Comparison of ENCODE assay signal across 22 mouse cellular contexts in genomic region chr4:134990651-134991050, GRCm38 (mm10). TPM values are rescaled to one million over a fixed set of nuclear protein-coding genes. Genes with fewer than 3 reads are reported as not detected.
A peak's percentile ranks its signal among the peaks of the same experiment; 100 is the strongest.
DNase-seq lines count a peak whose midpoint lies in the region; ATAC-seq and TF ChIP-seq lines count a peak whose summit lies in the region.
"Had no signal": no experiment of that assay in that cellular context is flagged by ENCODE, and none has a peak within 500 bp of the region (broad histone marks: within the 10 kb centered on the region; RNA-seq: fewer than 3 reads in every experiment).

No protein-coding gene starts in this region.

- H3K36me3 ChIP-seq in midbrain, embryonic 11.5 days (ENCODE audit: control insufficient read depth, insufficient read depth, low read length): no peaks in the 10 kb centered on the region
- no peaks in the 10 kb centered on the region for H3K36me3 ChIP-seq in midbrain, embryonic 14.5 days (ENCODE audit: control insufficient read depth, insufficient read depth, low read length)
- no peaks in the 10 kb centered on the region for H3K36me3 ChIP-seq in testis, adult 2 months (ENCODE audit: control insufficient read depth, insufficient read depth, low read length)
- H3K36me3 ChIP-seq: G1E had no signal

- no peak for TF ChIP-seq CTCF in testis, adult 2 months (IDR thresholded peaks at IDR 0.05; ENCODE audit: control insufficient read depth, insufficient read depth, insufficient replicate concordance, low read depth, low read length)

- H3K9ac ChIP-seq in midbrain, embryonic 11.5 days (ENCODE audit: low read length): no peak overlapping the region
- H3K9ac ChIP-seq in midbrain, embryonic 14.5 days (replicated peaks; ENCODE audit: low read length): no peak overlapping the region

- ATAC-seq in midbrain, embryonic 11.5 days (ENCODE audit: low FRiP score): no peak
- no peak for ATAC-seq in midbrain, embryonic 14.5 days (ENCODE audit: low FRiP score, low TSS enrichment)
- ATAC-seq: activated CD4-positive, CD25-positive, alpha-beta regulatory T cell, adult 4 months; CD4-positive, CD25-positive, alpha-beta regulatory T cell, adult 4 months; Patski had no signal

- no peak overlapping the region for H3K27ac ChIP-seq in midbrain, embryonic 11.5 days (ENCODE audit: low read depth, low read length)
- H3K27ac ChIP-seq in midbrain, embryonic 14.5 days (replicated peaks; ENCODE audit: low read depth, low read length): no peak overlapping the region
- no peak overlapping the region for H3K27ac ChIP-seq in testis, adult 2 months (ENCODE audit: control insufficient read depth, insufficient read depth, low read depth, low read length)

- no peaks in the 10 kb centered on the region for H3K27me3 ChIP-seq in midbrain, embryonic 11.5 days (ENCODE audit: control insufficient read depth, insufficient read depth, low read length)
- no peaks in the 10 kb centered on the region for H3K27me3 ChIP-seq in midbrain, embryonic 14.5 days (ENCODE audit: control insufficient read depth, insufficient read depth, low read length)
- no peaks in the 10 kb centered on the region for H3K27me3 ChIP-seq in testis, adult 2 months (ENCODE audit: control insufficient read depth, insufficient read depth, low read length)
- H3K27me3 ChIP-seq: Patski had no signal

- DNase-seq in midbrain, embryonic 11.5 days (ENCODE audit: low spot score, missing footprints): peak; percentile 51
- no peak for DNase-seq in midbrain, embryonic 14.5 days
- no peak for DNase-seq in testis, postnatal 10 days (ENCODE audit: low spot score)
- DNase-seq in R1 (ENCODE audit: low read depth, low spot score): peak; percentile 57
- peak; percentile 62 for DNase-seq in testis, postnatal 14 days (ENCODE audit: low spot score)
- DNase-seq in cerebellum, postnatal 36 days: no peak
- DNase-seq in lung, postnatal 25 days (ENCODE audit: low spot score): no peak
- DNase-seq: adrenal gland, adult 2 months; adrenal gland, adult 8-10 months; adrenal gland, postnatal 10 days; adrenal gland, postnatal 14 days; adrenal gland, postnatal 25 days; adrenal gland, postnatal 36 days; B cell, adult 2 months; cerebellum, adult 11 months; cerebellum, adult 11-12 months; cerebellum, adult 18-20 months had no signal

- TF ChIP-seq POLR2A in testis, adult 2 months (IDR thresholded peaks at IDR 0.05; ENCODE audit: control insufficient read depth, low read depth, low read length): no peak

- H3K4me3 ChIP-seq in midbrain, embryonic 11.5 days (ENCODE audit: low read depth, low read length): no peak overlapping the region
- no peak overlapping the region for H3K4me3 ChIP-seq in midbrain, embryonic 14.5 days (replicated peaks; ENCODE audit: low read depth, low read length)
- H3K4me3 ChIP-seq in testis, adult 2 months (ENCODE audit: control insufficient read depth, low read depth, low read length): peak overlapping the region; percentile 40

- 89% methylated on average over 11 of the region's 11 CpGs for WGBS in midbrain, embryonic 11.5 days
- WGBS in midbrain, embryonic 14.5 days: 90% methylated on average over 11 of the region's 11 CpGs

- no peaks in the 10 kb centered on the region for H3K9me3 ChIP-seq in midbrain, embryonic 11.5 days (ENCODE audit: control insufficient read depth, low read length)
- no peaks in the 10 kb centered on the region for H3K9me3 ChIP-seq in midbrain, embryonic 14.5 days (ENCODE audit: control insufficient read depth, low read length)
- H3K9me3 ChIP-seq: G1E had no signal

- 0 out of 2 replicates have a peak, but pooled peaks cover 2% of the 10 kb centered on the region for H3K4me1 ChIP-seq in midbrain, embryonic 11.5 days (ENCODE audit: control insufficient read depth, insufficient read depth, low read length)
- peaks cover 7% of the 10 kb centered on the region for H3K4me1 ChIP-seq in midbrain, embryonic 14.5 days (ENCODE audit: control insufficient read depth, insufficient read depth, low read length)
- H3K4me1 ChIP-seq in testis, adult 2 months (ENCODE audit: control insufficient read depth, insufficient read depth, low read length): peaks cover 4% of the 10 kb centered on the region; the same call in 1 of the 2 replicates

- no peak overlapping the region for H3K4me2 ChIP-seq in midbrain, embryonic 11.5 days
- H3K4me2 ChIP-seq in midbrain, embryonic 14.5 days (ENCODE audit: low read length): no peak overlapping the region

RNA-seq across cellular contexts. Expression of gene Syf2, which starts 60.0 kb away (rescaled TPM):
- polyA plus RNA-seq in midbrain, embryonic 11.5 days (2014; fragmentation: Nextera tagmentation; extraction: Ambion mirVana): 76.7 and 79.4 TPM in 2 replicates
- polyA plus RNA-seq in midbrain, embryonic 14.5 days (2014; fragmentation: Nextera tagmentation; extraction: Ambion mirVana): 53.4 and 61.2 TPM in 2 replicates
- polyA plus RNA-seq in testis, adult 2 months (2012; rRNA removed): 22.0 and 24.3 TPM in 2 replicates

Comparison
In these comparisons a context has a peak if more than half of its experiments do, and no peak if none do; other contexts are left out.
1. DNase-seq: peak in midbrain, embryonic 11.5 days (single experiment), R1 (single experiment) and testis, postnatal 14 days (single experiment); none in midbrain, embryonic 14.5 days (single experiment), testis, postnatal 10 days (single experiment), cerebellum, postnatal 36 days (0 of 2) and lung, postnatal 25 days (single experiment).